Mouse (Mus musculus): ENCODE results near the gene Sipa1l1.

Gene Sipa1l1

DNA sequence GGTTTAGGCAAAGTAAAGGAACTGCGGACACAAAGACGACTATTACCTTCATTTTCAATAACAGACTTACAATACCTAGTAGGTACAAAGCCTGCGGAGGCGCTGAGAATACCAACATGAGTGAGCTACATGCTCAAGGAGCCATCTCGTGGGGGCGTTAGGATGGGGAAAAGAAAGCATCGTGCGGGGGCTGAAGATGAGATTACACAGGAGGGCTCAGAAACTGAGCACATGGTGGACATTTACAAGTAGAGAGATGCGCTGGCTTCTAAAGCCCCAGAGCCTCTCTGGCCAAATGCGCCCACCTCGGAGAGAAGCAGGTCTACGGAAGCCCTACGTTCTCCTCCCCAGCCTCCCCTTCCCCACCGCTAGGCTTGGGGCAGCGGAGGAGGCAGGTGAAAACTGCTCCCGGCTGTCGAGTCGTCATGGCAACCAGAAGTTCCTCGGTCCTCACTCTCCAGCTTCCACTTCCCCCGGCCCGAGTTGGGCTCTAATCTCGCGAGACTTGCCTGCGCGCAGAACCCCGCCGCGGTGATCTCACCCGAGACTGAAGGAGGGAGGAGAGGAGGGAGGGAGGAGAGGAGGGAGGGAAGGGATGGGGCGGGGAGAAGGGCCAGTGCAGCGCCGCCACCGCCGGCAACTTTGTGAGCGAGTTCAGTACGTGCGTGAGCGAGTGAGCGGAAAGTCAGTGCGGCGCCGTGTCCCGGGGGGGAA lies at the start of gene Sipa1l1:
Gene Sipa1l1 (plus strand): TSS at position 501 of the 714 bp plus-strand sequence.
- DNase-seq (ENCODE audit: low read depth), result peak; percentile 98

GRCm38 (mm10) chr12:82121947-82122346 lies 47.2 kb upstream of the Sipa1l1 start:
- no peak for DNase-seq (ENCODE audit: low read depth)

DNA sequence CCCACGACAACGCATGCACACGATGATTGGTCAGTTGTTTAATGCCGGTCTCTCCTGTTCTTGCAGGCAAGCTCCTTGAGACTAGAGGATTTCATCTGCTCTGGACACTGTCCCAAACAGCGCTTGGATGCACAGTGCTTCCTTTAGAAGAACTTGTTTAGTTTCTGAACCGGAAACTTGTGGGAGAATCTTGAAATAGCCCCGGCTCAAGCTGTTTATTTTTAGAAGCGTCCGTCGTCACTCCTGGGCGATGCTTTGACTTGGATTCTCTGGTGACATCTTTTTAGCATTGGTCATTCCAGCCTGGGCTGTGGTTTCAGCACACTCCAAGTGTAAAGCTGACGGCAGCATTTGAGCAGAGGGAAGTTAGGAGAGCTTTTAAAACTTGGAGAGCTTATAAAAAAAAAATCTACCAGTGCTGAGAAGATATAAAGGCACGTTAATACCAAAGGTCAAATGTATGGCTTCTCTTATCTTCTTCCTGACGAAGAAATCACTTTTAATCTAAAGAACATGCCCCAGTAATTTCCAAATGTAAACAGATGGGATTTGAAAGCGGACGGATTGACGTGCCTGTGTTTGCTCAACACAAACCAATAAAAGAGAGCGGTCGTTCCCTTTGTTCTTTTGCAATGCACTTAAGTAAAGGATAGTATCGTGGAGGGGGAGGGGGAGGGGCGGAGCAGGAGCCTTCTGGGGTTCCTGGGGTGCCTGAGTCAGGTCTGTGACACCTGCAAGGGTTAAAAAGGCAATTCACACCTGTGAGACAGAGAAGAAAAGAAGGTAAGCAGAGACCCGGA lies 46.5 kb upstream of the Sipa1l1 start:
- DNase-seq (ENCODE audit: low read depth), result peak; percentile 43

DNA sequence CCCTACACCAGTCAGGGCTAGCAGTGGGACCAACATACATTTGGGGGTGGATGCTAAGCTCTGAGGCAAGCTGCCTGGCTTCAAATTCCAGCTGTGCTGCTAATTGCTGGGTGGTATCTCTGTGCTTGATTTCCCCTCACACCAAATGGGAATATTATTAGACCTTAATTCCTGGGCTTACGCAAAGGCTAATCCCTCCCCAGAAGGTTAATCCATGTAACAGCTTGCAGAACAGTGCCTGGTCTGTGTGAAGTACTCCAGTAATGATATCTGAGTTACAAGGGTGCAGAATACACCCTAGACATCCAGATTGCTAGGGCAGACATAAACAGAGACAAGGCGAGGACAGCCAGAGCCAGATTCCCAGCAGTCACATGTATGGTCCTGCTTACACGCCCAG lies 42.3 kb upstream of the Sipa1l1 start:
- no peak for DNase-seq (ENCODE audit: low read depth)

- peak; percentile 35 for DNase-seq (ENCODE audit: low read depth)
Observed at GRCm38 (mm10) chr12:82139234-82140166, 29.6 kb upstream of the Sipa1l1 start.

DNA sequence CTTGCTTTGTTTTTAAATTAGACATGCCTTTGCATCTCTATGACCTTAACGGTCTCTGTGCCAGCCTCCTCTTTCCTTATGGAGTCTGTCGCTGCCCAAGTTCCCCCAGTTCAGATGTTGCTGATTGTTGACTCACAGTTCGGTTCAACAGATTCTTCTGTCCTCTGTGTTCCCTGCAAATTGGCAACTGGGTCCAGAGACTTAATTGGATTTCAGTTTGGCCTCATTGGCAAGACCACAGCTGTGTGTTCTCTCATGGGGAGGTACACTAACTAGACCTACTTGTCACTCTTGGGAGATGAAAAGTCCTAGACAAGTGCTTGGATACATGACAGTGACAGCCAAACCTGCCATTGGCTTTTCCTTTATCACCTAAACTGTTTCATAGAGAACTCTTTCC lies 25.7 kb upstream of the Sipa1l1 start:
- DNase-seq (ENCODE audit: low read depth), result no peak

DNA sequence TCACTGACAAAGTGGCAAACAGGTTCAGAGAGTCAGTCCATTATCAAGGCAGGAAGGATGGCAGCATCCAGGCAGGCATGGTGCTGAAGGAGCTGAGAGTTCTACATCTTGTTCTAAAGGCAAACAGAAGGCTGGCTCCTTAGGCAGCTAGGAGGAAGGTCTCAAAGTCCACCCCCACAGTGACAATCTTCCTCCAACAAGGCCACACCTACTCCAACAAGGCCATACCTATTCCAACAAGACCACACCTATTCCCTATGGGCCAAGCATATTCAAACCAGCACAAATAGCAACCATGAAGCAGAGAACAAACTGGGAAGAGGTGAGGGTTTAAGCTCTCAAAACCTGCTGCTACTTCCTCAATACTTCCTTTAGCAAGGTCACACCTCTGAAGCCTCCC lies 23.9 kb upstream of the Sipa1l1 start:
- DNase-seq (ENCODE audit: low read depth), result no peak

GRCm38 (mm10) chr12:82147021-82147693 lies 22.0 kb upstream of the Sipa1l1 start:
- no peak for DNase-seq (ENCODE audit: low read depth)

DNA sequence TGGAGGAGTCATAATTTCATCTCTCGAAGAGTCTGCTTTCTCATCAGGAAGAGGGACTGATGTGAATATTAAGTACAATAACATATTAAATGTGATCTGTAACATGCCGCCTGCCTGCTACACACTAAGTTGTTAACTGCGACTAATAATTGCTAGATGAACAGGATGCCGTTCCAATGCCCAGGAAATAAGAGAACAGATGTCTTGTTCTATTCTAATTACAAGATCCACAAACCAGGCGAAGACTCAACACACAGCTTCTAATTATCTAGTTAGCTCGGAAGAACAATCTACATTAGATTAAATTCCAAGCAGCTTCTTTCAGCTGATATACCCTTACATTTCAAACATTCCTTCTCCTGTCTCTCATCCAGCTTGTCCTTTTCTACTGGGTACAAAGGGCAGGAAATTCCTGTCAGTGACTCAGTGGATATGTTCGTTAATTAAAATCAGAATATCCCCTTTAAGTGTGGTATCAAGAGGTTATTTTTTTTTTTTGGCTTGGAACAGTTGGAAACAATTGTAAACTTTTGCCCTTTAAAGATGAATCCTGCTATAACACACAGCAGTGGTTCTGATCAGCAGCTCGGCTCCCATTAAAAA lies 20.7 kb upstream of the Sipa1l1 start:
- DNase-seq (ENCODE audit: low read depth), result no peak

GRCm38 (mm10) chr12:82151019-82151418 lies 18.1 kb upstream of the Sipa1l1 start:
- no peak for DNase-seq (ENCODE audit: low read depth)

DNA sequence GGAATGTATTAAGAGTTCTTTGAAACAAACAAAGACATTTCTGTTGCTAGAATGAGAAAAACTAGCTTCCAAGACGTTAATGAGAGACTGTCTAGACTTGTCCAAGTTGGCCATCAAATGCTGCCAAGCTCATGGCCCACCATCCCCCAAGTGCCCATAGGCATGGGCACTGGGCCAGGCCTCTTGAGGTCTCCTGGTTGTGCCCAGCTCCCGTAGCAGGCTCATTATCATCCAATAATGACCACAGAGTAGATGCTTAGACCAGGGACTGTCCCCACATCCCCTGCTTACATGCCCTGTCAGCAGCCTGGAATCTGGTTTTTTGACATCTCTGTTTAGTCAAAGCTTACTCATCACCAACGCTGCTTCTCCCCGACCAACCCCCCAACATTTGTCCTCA lies 14.6 kb upstream of the Sipa1l1 start:
- no peak for DNase-seq (ENCODE audit: low read depth)

DNA sequence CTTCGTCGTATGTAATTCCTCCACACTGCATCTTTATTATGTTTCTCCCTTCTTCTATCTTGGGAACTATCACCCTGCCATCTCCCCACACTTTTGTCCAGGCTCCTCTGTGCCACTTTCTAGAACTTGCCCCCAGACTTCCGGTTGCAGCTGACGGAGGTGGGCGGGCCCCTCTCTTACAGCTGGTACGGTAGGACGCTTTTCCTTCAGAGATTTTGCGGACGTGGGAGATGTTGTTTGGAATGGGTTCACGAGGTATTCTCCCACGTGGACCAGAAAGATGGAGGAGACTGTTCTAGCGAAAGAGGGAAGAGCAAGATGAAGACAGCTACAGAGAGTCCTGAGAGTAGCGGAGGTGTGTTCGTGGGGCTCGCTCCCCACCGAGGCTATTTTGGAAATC lies 10.6 kb upstream of the Sipa1l1 start:
- no peak for DNase-seq (ENCODE audit: low read depth)

DNA sequence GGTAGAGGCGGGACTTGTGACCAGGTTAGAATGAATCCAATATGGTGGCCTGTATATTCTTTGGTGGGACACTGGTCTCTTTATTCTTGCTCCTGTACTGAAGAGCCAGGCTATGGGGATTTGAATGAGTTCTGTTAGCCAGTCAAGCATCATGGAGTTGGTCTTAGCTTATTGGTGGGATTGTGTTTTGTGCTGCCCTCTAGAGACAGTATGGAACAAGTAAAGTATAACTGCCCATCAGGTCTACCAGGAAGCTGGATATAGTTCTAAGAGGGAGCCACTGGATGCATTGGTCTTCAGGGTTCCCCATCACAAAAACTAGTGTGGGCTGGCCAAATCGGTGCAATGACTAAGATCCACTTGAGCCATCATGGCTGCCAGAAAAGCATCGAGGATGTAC lies 9.7 kb upstream of the Sipa1l1 start:
- DNase-seq (ENCODE audit: low read depth), result no peak

- peak; percentile 62 for DNase-seq (ENCODE audit: low read depth)
Observed at GRCm38 (mm10) chr12:82165651-82166050, 3.5 kb upstream of the Sipa1l1 start.

DNA sequence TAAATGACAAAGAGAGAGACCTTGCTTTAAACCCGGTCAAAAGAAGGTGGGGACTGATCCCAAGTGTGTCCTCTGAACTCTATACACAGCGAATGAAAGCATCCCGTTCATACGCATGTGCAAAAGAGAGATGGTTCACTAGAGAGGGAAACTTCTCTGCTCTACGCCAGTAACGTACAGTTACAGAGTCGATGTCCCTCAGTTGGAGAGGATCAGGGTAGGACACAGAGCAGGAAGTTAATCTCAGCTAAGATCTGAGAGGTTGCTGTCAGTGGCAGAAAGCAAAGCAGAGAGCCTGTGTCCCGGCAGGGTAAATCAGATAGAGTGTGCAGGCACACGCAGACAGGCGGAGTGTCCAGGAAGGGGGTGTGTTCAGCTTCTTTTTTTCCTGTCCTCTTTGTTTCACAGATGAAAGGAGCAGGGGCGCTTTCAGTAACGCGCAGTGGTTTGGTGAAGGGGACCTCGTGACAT lies 3.0 kb upstream of the Sipa1l1 start:
- DNase-seq (ENCODE audit: low read depth), result peak; percentile 90

- DNase-seq (ENCODE audit: low read depth), result peak; percentile 84
Observed at GRCm38 (mm10) chr12:82169571-82170431, 681 bp downstream of the Sipa1l1 start.

- peak; percentile 71 for DNase-seq (ENCODE audit: low read depth)
Observed at GRCm38 (mm10) chr12:82170461-82171279, 1.6 kb downstream of the Sipa1l1 start.

DNA sequence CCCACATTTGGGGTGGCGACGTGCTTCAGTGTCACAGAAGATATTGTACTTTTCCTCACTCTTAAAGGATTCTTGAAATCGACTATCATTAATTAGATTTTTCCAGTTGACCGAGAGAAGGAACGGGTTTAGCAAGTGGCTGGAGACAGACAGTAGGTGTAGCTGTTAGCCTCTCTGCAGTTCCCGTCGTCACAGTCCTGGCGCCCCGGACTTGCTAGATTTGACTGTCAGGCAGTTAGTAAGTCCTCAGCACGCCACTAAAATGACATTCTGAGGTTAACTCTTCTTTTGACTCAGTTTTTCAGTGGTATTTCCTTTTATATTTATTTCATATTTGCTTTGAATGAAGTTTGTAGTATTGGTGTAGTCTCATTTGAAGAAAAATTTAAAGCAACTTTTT lies 2.5 kb downstream of the Sipa1l1 start:
- peak; percentile 39 for DNase-seq (ENCODE audit: low read depth)

- DNase-seq (ENCODE audit: low read depth), result peak; percentile 39
Observed at GRCm38 (mm10) chr12:82173623-82174022, 4.5 kb downstream of the Sipa1l1 start.
